Mouse (Mus musculus): ENCODE results near the gene Snph.

- no peak for TF ChIP-seq JUND (IDR thresholded peaks at IDR 0.05; ENCODE audit: low read depth, low read length)
- TF ChIP-seq GABPA (IDR thresholded peaks at IDR 0.05; ENCODE audit: low read depth, low read length), result no peak
Observed at GRCm38 (mm10) chr2:151609974-151610373, 22.4 kb downstream of the Snph start.
